Mouse (Mus musculus): Measurements from ENCODE around the gene Shc1.
A peak's percentile ranks its signal among the peaks of the same experiment; 100 is the strongest.

Gene Shc1

DNA sequence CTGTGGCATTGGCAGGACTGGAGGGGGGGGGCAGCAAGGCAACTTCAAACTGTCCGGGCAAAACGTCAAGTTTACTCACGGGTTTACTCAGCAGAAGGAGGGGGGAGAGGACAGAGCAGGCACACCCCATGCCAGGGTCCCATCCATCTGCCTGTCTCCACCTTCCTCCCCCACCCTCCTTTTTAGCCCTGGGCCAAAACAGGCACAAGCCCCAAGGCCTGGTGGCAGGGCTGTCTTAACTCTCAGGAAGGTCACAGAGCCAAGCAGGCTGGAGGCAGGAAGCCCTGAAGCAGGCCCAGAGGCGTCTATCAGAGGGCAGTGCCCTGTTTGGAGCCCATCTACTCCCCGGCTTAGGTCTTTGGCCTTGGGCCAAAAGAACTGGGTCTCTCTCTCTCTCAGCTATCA is 28.1 kb upstream of the Shc1 start:
- DNase-seq (ENCODE audit: low read depth) = no peak

DNA sequence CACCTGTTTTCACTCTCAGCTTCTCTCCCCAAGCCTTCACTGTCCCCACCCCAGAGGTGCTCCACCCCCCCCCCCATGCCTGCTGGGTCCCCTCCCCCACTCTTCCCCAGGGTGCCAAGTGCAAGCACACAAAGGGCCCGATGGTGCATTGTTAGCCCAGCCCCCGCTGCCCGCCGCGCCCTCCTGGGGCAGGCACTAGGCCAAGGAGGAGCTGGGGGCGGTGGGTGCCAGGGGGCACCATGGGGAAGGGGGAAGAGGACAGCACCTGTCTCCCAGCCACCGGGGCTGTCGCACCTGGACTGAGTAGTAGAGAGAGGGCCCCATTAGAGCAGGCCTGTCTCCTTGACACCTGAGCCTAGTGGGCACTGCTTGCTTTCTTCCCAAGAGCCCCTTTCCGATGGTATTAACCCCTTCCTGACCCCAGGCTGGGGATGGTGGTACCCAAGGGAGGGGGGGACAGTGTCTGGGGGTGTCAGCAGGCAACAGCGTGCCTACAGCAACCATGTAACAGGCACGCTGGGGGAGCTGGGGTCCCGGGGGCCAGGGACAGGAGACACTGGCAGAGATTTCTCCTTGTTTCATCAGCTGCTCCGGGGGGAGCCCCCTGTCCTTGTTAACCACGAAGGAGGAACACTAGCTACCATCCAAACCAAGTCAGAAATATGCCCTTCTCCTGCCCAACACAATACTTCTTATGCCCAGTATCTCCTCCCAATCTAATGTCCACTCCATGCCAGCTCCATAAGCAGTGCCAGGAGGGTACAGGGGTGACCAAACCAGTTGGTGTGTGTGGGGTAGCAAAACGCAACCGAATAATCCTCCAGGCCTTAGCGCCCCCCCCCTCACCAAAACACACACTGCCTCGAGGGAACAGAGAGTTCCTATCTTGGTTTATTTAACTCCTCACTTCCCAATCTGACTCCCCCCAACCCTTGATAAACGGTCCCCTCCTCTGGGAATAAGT is 27.3 kb upstream of the Shc1 start:
- DNase-seq (ENCODE audit: low read depth) = peak; percentile 64

DNA sequence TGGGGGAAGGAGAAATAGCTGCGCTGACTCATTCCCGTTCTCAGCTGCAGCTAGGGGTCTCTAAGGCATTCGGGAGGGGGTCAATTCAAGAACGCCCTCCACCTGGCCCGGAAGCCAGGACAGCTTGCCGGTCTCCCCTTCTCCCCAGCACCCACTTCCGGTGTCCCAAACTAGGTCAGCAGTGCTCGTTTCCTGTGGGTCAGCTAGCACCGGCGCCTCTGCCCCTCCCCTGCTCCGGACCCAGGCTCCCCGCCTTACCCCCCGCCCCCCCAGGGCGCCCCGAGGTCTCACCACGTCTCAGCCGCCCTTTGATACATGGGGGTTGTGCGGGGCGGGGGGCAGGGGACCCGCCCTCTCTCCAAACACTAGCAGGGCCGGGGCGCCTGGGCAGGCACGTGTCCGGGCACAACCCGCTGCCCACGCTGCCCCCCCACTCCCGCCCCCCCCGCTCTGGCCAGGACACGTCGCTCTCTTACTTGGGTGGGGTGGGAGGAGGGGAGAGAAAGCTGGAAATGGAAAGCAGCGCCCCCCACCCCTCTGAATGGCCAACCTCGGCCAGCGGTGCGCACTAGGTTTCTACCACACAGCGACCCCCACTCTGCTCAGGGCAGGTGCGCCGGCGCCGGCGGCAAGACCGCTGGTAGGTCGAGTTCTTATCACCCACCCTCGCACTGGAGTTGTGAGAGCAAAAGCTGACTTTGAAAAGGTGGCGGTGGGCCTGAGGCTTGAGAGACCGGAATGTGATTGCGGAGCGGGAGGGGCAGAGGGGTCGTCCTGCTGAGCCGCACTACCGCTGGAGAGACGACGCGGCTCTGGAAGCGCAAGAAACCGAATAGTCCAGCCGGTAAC is 26.4 kb upstream of the Shc1 start:
- peak; percentile 46 for DNase-seq (ENCODE audit: low read depth)

- peak; percentile 55 for DNase-seq (ENCODE audit: low read depth)
Observed at GRCm38 (mm10) chr3:89392871-89393311, 25.4 kb upstream of the Shc1 start.

- peak; percentile 93 for DNase-seq (ENCODE audit: low read depth)
Observed at GRCm38 (mm10) chr3:89393605-89394004, 24.6 kb upstream of the Shc1 start.

DNA sequence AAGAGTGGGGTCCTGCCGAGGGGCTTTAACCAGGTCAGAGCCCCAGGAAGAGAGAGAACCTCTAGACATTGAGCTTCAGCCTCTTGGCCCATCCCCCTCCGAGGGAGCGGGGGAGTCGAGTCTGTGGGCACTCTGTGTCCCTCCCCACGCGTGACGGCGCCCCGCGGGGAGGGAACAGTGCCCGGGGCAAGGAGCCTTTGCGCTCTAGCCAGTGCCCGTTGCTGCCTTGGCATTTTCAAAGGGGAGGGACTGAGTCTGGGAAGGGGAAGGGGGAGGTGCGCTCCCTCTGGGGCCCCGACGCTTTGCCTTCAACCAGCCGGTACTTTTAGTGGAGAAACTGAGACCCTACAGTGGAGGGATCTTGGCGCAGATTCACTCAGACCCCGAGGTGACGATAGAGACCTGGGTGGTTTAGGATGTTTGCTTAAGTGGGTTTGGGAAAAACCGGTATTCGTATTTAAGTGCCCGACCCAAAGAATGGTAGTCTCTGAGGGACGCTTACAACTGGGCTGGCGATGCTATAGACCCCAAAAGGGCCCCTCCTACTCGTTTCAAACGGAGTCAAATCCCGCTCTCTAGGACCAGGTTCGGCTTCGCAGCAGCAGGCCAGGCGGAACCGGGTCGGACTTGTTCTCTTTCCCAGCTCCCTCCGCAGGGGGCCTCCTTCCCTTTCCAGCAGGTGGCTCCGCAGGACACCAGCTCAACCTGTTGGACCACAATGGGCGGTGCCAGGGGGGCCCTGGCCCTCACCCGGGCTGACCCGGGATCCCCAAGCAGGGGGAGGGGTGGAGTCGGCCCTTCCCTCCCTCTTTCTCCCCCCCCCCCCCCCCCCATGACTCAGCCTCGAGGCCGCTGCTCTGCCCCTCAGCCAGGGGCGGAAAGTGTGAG is 24.0 kb upstream of the Shc1 start, which contains the start of gene Zbtb7b:
Zbtb7b (minus strand) TSS at position 771 of the 888 bp plus-strand sequence.
- DNase-seq (ENCODE audit: low read depth) = peak; percentile 72

DNA sequence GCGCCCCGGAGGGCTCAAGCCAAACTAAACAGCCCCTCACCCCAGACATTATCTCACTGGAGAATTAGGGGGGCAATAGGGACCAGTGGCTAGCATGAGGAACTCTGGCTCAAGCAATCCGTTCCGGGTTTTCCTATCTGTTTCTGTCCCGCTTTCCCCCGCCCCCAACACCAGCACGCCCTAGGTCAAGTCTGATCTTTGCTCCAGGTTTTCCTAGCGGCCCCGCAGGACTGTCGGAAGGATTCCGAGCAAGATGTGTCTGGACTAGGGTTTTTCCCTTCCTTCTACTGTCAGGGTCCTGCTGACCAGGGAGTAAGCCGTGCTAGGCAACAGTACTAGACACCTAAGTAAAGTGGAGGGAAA is 23.4 kb upstream of the Shc1 start:
- DNase-seq (ENCODE audit: low read depth) = no peak

- no peak for DNase-seq (ENCODE audit: low read depth)
Observed at GRCm38 (mm10) chr3:89395419-89395805, 22.8 kb upstream of the Shc1 start.

- peak; percentile 80 for DNase-seq (ENCODE audit: low read depth)
Observed at GRCm38 (mm10) chr3:89395806-89396653, 22.2 kb upstream of the Shc1 start.

DNA sequence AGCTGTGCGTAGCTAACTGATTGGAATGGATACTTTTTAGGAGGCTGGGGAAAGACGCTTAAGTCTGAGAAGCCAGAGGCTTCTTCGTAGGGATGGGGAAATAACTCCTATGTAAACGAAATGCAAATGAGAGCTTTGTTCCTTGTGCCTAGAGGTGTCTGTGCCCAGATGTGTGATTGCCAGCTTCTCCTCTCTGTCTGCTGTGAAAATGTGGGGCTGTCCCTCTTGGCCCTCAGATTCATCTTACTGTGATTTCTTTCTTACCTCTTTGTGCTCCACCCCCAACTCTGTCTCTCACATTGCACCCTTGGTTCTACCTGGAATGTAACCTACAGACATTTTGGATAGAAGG is 21.6 kb upstream of the Shc1 start:
- no peak for DNase-seq (ENCODE audit: low read depth)

DNA sequence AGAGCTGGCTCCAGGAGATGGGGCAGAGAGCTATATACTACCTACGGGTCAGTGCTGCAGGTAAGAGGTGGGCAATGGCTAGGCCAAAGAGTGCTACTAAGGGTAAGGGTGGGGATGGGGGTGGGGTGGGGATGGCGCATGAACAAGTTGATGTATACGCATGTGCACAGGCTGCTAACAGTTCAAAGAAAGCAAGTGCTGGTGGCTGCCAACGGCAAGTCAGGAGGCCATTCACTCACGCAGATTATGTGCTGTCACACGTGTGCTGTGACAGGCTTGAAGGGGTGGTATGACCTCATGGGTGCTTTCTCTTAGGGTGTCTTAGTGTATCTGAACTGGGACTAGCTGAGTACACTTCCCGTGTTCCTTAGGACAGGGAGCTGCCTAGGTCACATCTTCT is 16.9 kb upstream of the Shc1 start:
- no peak for DNase-seq (ENCODE audit: low read depth)

GRCm38 (mm10) chr3:89402693-89403092 is 15.6 kb upstream of the Shc1 start, which contains the start of gene Lenep:
Lenep (minus strand) TSS chr3:89402793.
- DNase-seq (ENCODE audit: low read depth) = no peak

GRCm38 (mm10) chr3:89406887-89407286 is 11.4 kb upstream of the Shc1 start:
- no peak for DNase-seq (ENCODE audit: low read depth)

DNA sequence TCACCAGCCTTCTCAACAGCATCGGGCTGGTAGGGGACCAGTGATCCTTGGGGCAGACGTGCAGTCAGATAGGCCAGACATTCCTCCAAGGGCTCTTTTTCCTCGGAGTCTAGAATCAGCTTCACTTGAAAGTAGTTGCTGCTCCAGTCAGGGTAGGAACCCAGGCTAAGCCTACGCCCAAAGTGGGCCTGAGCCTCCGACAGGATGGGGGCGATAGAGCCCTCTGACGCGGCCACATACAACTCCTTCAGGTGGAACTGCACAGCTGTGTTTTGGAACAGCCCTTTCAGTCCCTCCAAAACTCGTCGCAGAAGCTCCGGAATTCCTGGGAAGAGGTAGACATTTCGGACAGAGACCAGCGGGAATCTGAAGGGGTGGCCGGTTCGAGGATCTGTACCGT is 9.8 kb upstream of the Shc1 start:
- DNase-seq (ENCODE audit: low read depth) = no peak

GRCm38 (mm10) chr3:89409701-89410100 is 8.5 kb upstream of the Shc1 start:
- no peak for DNase-seq (ENCODE audit: low read depth)

DNA sequence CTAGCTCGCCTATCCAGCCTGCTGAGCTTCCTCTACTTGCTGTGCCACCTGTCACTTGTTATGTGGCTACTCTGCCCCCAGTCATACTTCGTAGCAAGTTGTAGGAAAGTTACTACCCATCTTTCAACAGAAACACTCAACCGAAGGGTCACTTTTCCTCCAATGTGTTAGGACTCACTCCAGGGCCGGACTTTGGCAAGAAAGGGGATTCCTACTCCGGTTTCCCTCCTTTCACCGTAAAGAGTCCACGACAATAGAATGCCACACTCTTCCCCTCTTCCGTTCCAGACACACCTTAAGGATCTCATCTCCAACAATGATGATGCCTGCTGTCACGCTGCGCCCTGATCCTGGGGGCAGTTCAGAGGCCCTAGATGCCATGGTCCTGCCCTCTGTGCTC is 7.4 kb upstream of the Shc1 start:
- DNase-seq (ENCODE audit: low read depth) = no peak

GRCm38 (mm10) chr3:89411490-89412393 is 6.5 kb upstream of the Shc1 start, which contains the start of gene Flad1:
Flad1 (minus strand) TSS chr3:89411870.
- peak; percentile 100 for DNase-seq (ENCODE audit: low read depth)

- no peak for DNase-seq (ENCODE audit: low read depth)
Observed at GRCm38 (mm10) chr3:89416158-89416557, 2.1 kb upstream of the Shc1 start.

DNA sequence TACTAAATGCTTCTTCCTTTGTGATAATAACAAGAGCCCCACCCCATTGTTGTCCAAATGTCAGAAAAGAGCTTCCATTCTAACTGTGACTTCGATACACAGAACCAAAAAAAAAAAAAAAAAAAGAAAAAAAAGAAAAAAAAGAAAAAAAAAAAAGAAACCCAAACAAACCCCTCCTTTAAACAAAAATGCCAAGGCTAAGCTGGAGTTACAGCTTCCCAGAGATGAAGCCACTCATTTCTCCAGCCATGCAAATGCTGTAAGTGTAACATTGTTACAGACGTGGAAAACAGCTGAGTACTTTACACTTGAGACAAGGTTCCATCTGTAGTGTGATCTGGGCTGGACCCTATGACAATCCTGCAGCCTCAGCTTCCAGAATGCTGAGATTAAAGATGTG is 1.1 kb upstream of the Shc1 start:
- DNase-seq (ENCODE audit: low read depth) = no peak

- DNase-seq (ENCODE audit: low read depth) = no peak
Observed at GRCm38 (mm10) chr3:89417840-89418169, 438 bp upstream of the Shc1 start.
